Mouse (Mus musculus) liver, embryonic 14.5 days (tissue): ENCODE measurements around the gene Lair1.

ENCODE experiments used
- CTCF ChIP-seq: IDR thresholded peaks from 2 replicates; pipeline ENCODE4 v1.5.1; 2016; ENCODE audit warnings: antibody characterized with exemption, low read depth, control low read depth
- EP300 ChIP-seq: IDR thresholded peaks from 2 replicates; pipeline ENCODE4 v1.6.1; 2016; ENCODE audit warnings: antibody characterized with exemption, low read depth

- TF ChIP-seq CTCF (no peak), EP300 (no peak)
Measured at GRCm38 (mm10) chr7:4098301-4098700, 35.3 kb upstream of the Lair1 start.
